Mouse (Mus musculus): ENCODE measurements around the gene Shtn1. TPM values are rescaled to one million over a fixed set of nuclear protein-coding genes. Genes with fewer than 3 reads are reported as not detected.

Gene Shtn1
- 1 to 10 TPM; 3.7 to 3.9 TPM for total RNA-seq (2021)
- long read RNA-seq, experiment 1, partial matches to known transcripts: 3 of 5 reads
- long read RNA-seq, experiment 1, other reads (novel, unspliced or antisense): 1 of 5 reads
- long read RNA-seq, experiment 2, partial matches to known transcripts: 0 of 3 reads
- long read RNA-seq, experiment 2, other reads (novel, unspliced or antisense): 0 of 3 reads

DNA sequence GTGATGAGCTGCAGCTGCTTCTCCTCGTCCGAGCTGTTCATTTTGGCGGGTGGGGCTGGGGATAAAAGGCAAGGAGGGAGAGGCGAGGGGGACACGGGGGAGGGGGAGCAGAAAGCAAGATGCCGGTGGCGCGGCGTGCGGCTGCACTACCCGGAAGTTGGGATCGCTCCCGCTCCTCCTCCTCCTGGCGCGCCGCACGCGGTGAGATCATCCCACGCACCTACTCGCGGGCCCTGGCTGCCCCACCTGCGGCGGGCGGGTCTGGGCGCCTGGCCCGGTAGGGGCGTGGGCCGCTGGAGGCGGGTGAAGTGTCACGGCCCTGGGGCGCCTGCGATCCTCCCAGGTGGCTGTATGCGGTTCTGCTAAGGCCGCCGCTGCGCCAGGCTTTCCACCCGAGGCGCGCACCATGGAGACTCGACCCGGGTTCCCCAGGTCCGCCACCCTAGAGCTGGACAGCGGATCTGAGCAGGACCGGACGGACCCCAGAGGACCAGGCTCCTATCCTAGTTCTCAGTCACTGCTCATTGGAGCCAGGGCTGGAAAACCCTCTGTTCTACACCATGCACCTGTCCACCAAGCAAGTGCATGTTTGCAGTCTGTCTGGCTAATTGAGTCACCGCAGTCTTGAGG lies at the start of gene Shtn1:
Gene Shtn1 (minus strand): TSS at position 629 of the 630 bp plus-strand sequence.
- peak; percentile 18 to 39 for DNase-seq (ENCODE audit: low spot score in 2 of 2)

DNA sequence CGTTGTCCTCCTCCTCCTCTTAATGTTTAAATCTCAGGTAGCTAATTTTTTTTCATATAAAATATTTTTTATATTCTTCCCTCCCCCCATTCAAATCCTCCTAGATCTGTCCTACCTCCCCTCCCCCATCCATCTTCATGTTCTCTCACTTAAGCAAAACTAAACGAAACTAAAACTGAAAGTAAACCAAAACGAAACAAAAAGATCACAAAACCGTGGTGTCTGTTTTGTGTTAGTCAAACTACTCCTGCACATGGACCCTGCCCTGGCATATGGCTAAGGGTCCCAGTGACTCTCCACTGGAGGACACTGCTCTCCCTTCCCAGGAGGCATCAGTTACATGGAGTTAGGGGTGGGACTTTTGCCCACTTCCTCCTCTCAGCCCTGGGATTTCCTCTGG lies 38.3 kb upstream of the Shtn1 start:
- DNase-seq (ENCODE audit: low spot score in 2 of 2): no peak

DNA sequence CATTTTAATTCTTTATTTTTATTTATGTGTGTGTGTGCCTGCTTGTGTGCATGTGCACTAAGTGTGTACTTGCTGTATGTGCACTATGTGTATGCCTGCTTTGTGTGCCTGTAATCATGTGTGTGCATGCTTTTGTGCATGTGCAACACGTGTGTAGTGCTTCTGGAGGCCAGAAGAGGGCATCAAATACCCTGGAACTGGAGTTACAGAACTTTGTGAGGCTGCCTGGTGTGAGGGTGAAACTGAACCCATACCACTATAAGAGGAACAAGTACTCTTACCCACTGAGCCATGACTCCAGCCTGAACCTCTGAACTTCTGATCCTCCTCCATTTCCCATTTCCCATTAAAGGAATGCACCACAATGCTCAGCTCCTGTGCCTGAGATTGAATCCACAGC lies 34.0 kb upstream of the Shtn1 start:
- no peak for DNase-seq (ENCODE audit: low spot score in 2 of 2)

DNA sequence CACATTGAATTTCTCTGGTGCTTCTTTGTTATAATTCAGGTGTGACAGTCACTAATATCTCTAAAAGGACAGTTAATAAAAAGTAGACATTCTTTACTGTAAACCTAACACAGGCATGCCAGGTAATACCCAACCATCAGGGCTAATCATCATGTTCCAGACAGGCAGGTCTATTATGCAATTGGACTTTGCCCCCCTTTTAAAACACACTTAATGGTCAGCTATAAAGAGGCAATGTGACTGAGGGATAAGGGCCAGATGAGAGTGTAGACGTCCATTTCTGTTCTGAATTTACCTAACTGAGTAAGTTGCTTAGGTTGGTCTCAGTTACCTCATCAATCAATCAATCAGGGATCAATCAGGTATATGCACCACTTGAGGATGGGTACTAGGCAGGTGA lies 22.4 kb upstream of the Shtn1 start:
- no peak for DNase-seq (ENCODE audit: low spot score in 2 of 2)

DNA sequence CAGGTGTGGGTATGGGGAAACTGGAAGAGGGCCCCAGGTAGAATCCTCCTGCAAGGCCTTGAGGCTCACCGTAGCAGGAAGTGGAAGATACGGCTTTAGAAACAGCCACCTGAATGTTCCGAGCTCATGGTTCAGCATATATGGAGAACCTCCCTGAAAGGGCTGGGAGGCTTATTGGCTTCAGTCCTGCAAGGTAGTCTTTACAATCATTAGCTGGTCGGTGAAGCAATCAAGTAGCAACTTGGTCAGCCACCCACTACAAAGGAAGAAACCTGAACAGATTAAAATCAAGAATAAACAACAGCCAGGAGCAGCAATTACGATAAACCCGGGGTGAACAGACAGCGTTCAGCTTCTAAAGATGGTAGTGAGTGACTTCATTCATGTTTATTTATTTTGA lies 16.4 kb upstream of the Shtn1 start:
- no peak for DNase-seq (ENCODE audit: low spot score in 2 of 2)

DNA sequence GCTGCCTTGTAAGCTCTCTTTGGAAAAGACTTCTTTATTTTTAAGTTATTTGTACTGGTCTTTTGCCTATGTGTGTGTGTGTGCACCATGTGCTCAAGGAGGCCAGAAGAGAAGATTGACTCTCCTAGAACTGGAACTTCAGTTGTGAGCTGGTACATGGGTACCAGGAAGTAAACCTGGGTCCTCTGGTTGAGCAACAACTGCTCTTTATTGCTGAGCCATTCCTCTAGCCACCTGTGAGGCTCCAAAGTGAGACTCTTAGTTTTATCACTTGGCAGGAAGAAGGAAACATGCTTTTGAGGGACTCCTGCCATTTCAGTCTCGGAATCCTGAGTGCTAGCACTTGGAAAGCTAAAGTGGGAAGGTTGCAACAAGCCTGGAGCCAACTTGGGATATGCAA lies 14.4 kb upstream of the Shtn1 start:
- no peak for DNase-seq (ENCODE audit: low spot score in 2 of 2)

DNA sequence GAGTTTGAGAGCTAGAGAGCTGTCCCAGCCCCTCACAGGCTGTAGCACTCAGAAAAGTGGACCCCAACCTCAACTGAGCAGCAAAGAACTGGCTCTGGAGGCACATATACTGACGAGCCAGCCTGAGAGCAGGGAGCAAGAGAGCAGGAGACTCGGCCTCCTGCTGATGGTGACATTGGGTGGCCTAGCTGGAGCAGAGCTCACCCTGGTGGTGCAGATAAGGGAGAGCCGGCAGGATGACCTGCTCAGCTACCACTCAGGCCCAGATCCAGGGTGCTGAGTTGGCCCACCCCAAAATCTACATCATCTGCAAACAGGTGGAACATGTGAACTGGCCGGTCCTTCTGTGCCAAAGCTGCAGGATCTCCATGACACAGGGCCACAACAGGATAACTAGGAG lies 8.4 kb upstream of the Shtn1 start:
- no peak for DNase-seq (ENCODE audit: low spot score in 2 of 2)

DNA sequence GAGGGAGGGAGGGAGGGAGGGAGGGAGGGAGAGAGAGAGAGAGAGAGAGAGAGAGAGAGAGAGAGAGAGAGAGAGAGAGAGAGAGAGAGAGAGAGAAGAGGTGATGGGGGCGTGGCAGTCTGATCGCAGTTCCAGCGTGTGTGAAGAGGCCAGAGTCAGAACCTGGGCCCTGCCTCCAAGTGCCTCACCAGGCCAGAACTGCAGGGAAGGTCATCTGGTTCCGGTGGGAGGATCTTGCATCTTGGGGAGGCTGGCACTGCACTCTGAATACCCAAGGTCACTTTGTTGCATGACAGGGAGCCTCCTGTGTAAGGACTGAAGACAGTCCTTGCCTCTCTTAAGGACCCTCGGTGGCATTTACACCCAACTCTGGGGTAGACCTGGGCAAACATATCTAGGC lies 231 bp upstream of the Shtn1 start:
- no peak for DNase-seq (ENCODE audit: low spot score in 2 of 2)

DNA sequence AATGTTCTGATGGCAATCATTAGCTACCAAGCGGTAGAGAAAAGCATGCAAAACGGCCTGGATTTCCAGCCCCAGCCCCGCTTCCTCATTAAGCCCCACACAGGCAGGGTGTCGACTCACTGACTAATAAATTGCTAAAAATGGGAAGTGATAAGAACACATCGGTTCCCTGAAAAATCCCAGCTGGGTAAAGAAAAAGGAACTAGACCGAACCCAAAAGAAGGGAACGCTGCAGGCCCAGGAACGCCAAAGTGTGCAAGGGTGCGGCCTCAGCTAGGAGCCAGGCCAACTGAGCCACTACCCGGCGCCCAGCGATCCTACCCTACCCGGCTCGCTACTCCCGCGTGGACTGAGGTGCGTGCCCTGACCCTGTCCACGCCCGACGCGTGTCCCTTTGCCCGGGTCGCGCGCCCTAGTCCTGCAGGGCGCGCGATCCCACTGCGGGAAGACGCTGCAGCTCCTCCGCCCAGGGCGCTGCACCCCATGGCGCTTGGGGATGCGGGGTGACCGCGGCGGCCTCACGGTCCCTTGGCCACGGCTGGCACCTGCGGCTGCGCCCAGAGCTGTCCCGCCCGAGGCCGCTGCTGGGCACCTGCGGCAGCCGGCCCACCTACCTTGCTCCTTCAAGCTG lies 944 bp downstream of the Shtn1 start:
- peak in 1 of 2 experiments; percentile 12 for DNase-seq (ENCODE audit: low spot score in 2 of 2)

DNA sequence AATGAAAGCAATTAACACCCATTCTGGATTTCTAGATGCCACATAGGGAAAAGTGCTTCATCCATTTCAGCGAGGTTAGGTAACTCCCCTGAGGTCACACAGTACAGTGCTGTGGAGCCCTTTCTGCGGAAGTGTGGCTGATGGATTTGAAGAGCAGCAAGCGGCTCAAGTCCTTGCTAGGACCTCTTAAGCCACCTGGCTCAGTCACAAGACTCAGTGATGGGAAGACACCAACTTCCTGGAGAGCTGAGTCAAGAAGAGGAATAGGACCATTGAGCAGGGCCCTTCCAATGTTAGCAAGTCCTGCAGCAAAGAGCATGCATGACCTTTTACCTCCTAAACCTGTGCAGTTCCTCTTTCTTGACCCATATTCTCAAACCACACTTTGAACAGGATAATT lies 1.5 kb downstream of the Shtn1 start:
- no peak for DNase-seq (ENCODE audit: low spot score in 2 of 2)

DNA sequence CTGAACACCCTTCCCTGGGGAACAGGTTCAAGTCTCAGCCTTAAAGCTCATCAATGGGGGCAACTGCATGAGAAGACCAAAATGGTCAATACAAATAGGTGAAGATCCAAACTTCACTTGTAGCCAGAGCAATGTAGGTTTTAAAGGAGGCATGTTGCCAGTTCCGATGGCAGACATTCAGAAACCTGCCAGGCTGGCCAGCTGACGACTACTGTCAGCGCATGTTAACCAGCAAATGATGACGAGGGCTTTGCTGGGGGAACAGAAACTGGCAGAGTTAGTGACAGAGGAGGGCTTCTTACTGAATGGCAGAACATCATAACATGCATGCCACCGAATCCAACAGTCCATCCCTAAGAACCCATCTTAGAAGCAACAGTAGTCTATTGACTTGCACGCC lies 2.9 kb downstream of the Shtn1 start:
- DNase-seq (ENCODE audit: low spot score in 2 of 2): no peak

DNA sequence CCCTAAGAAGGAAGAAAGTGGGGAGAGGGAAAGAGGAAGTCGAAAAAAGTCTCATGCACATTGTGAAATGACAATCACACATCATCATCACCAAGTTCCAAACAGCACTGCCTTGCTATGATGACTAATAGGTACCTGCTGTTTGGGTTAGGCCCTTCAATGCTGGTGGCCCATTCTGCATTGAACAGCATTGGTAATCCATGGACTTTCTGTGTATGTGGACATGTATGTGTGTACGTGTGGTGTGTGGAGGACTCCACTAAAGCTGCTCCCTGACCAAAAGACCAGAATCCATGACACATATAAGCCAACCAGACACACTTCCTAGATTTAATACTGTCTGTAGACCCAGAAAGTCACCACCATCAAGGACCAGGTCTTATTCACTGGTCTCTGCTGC lies 3.9 kb downstream of the Shtn1 start:
- DNase-seq (ENCODE audit: low spot score in 2 of 2): no peak

DNA sequence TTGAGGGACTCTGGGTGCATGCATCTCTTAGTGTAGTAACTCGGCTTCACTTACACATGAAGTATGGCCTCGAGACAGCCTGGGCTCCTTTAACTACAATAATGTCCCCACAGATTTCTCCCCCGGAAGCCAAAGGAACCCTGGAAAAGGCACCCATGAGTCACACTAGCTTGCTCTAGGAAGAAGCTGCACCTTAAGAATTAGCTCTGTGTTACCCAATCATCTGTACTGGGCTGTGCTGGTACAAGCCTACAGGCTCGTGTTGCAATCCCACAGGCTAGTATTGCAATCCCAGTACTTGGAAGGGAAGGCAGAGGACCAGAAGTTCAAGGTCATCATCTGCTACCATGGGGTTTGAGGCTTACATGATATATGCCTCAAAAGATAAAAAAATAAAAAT lies 4.5 kb downstream of the Shtn1 start:
- no peak for DNase-seq (ENCODE audit: low spot score in 2 of 2)

DNA sequence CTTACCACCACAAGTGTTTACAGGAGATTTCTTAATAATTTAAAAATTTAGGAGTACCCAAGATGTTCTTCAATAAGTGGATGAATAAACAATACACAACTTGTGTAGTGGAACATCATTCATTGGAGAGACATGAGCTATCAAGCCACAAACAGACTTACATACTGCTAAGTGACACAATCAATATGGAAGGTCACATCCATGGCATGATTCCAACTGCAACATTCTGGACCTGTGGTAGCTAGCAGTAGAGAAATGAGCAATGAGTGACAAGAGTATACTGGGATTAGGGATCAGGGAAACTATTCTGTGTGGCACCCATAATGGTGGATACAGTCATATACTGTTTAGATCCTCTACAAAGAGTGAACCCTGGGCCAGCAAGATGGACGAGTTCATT lies 8.2 kb downstream of the Shtn1 start:
- no peak for DNase-seq (ENCODE audit: low spot score in 2 of 2)

DNA sequence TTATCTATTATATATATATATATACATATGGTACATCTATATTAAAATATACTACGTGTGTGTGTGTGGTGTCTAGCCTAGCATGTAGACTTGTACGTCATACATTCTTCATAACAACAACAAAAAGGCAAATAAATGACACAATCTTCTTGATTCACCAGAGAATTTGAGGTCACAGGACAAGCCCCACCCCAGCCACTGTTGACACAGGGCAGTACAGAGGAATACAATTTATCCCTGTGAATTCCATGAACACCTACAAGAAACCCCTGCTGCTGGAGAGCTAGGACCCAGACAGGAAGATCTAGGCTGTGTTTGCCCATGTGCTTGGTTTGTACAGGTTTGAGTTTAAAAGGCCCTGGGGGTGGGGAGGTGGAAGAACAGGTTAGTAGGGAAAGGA lies 9.2 kb downstream of the Shtn1 start:
- no peak for DNase-seq (ENCODE audit: low spot score in 2 of 2)

DNA sequence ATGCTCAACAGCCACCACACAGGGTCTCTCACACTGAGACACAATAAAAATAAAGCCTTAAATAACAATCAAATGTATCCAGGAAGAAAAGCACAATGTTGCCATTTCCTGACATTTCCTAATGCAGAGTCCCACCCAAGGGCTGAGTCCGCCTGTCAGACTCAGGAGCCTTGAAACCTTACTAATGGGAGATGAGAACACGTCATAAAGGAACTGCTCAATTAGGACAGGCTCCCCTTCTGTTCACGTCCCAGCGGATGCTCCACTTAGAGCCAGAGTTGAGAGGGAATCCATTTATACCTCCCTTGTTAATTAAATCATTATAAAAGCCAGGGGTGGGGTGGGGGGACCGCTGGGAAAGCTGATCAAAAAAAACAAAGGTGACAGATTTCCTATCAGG lies 9.8 kb downstream of the Shtn1 start:
- no peak for DNase-seq (ENCODE audit: low spot score in 2 of 2)

DNA sequence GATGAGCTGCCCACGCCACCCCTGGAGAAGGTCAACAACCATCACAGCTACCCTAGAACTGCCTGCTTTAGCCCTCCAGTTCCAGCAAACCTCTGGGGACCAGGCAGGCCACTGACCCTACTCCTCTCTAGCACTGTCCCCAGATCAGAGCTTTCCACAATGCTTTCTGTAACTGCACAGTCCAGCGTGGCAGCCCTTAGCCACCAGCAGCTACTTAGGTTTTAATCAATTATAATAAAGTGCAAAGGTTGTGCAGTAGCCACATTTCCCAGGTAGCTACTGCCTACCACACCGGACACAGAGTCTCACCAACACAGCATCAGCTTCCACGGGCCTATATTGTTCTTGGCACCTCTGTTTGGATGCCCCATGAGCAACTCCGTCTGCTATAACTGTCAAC lies 11.3 kb downstream of the Shtn1 start:
- DNase-seq (ENCODE audit: low spot score in 2 of 2): no peak

DNA sequence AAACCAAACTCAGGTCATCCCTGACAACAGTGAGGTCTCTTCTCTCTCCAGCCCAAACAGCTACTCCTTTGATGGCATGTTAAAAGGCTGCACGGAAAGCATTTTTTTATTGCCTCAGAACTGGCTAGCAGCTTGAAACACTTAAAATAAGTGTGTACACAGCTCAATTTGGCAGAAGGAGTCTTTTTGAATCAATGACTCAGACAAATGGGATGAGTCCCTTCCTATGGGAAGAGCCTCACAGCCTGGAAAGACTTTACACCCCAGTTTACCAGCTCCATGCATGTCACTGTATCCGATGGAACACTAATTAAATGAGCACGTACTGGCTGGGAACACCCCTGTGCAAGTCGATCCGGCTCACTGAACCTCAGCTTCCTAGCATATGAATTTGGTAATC lies 12.3 kb downstream of the Shtn1 start:
- no peak for DNase-seq (ENCODE audit: low spot score in 2 of 2)

DNA sequence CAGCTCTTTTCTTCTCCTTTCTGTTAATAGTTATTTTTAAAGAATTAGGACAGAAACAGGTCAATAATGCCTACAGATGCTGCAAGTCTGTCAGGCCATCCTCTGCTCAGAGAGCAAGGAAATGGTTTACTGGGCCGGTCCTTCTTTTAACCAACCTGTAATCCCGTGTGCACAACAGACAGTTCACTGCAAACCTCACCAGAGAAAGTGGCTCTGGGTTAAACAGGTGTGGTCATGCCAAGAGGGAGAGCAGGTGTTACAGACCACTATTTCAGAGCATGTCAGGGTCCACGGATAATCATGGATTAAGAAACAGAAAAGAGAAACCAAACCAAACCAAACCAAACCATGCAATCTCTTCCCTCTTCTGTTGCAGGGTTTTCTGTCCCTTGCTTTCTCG lies 17.8 kb downstream of the Shtn1 start:
- DNase-seq (ENCODE audit: low spot score in 2 of 2): no peak

DNA sequence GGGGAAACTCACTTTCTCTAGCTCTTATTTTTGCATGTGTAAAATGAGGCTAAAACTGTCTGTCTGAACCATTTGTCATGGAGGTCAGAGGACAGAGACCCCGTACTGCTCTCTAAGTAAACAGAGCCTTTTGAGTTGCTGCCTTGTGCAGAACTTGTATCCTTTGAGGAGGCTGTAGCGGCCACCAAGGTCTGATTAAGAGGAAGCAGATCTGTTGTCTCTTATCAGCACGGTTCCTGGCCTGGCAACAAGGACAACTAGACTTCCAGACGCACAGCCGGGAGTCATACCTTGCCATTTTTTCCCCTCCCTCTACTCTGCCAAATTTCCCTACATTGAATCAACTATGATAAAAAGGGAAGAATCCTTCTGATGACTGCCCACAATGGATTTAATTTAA lies 18.5 kb downstream of the Shtn1 start:
- no peak for DNase-seq (ENCODE audit: low spot score in 2 of 2)

DNA sequence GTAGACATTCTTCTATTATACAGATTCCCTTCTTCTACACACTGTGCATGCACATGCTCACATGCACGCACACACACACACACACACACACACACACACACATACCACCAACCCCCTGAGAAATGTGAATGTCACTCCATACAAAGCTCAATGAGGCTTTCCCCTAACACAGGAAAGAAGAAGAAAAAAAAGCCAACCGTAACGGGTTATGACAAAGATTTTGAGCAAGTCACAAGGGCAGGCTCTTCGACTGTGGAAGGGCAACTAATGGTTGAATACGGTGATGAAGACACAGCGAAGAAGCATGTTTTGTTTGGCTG lies 21.3 kb downstream of the Shtn1 start:
- no peak for DNase-seq (ENCODE audit: low spot score in 2 of 2)

DNA sequence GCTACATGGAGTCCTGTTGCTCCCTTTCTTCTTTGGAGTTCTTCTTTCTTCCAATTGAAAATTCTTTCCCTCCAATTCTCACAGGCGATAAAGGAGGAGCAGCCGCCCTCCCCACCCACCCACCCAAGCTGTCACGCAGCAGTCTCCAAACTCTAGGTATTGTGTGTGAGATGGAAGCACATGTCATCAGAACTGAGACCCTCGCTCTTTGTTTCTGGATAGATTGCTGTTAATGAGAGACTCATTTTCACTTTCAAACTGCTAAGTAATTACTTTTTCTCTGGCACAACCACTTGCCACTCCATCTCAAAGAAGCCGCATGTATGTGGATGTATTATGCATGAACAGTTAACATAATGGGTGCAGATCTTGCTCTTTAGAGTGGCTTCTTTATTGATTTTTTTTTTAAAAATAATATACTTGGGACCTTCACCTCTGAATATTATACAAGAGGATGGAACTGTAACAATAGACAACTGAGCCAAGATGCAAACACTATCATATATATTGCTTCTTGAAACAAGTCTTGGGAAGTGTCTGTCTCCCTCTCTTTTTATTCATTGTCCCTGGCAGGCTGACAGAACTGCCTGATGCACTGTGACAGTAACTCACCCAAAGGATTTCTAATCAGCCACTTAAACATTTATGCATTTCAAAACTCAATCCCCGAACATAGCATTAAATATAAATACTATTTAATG lies 21.8 kb downstream of the Shtn1 start:
- DNase-seq (ENCODE audit: low spot score in 2 of 2): no peak
